Mouse (Mus musculus): ENCODE measurements around the gene Frem2. TPM values are rescaled to one million over a fixed set of nuclear protein-coding genes. Genes with fewer than 3 reads are reported as not detected.

Gene Frem2
- 1.1 and 1.2 TPM in 2 replicates for polyA plus RNA-seq (2012; rRNA removed)

- DNase-seq (ENCODE audit: extremely low spot score in 1 of 2, low spot score in 1 of 2): peak in 1 of 2 experiments; percentile 62
These were observed at the start of gene Frem2 for GRCm38 (mm10) chr3:53656878-53657561. Gene Frem2, minus strand, starts transcription at chr3:53657355.

GRCm38 (mm10) chr3:53705992-53706495 lies 48.9 kb upstream of the Frem2 start:
- no peak for DNase-seq (ENCODE audit: extremely low spot score in 1 of 2, low spot score in 1 of 2)

DNA sequence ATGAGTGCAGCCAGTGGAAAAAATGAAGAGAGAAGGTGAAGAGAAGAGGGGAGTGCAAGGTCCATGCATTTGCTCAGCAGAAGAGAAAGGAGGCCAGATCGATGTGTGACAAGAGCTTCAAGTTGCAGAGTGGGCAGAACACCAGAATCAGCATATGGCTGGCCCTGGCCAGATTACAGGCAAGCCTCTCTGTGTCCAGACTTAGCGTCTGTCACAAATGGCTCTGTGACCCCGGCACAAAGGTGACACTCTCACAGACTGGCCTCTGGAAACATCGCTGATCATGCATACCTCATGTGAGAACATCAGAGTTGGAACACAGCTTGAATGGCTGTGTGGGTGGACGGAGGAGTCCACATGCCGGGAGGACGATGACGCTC lies 46.0 kb upstream of the Frem2 start:
- DNase-seq (ENCODE audit: extremely low spot score in 1 of 2, low spot score in 1 of 2): no peak

DNA sequence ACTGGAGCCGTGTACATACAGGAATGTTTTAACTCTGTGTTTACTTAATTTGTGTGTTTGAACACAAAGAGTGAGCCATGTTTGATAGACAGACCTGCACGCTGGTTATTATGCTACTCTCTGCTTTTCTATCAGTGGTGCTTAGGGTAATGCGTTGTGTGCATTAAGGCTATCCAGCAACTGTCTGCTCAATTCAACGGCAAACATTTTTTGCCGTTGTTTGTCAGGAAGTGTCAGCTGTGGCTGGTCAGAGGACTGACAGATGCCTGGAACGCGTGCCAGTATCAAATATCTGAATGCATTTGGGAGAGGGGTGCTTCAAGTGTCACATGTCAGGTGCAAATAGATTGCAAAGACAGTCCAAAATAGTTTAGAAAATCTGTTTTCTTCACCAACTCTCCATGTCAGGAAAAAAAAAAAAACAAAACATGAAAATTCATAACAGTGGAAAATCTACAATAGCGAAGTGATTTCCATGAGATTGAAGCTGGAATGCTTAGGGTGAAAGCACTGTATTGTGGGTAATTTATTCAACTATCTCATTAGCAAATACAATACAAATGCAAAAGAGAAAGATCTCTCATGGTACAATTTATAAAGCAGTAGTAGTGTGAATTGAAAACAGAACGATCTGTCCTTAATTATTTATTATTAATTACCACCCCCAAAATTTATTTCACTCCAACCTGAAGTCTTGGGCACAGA lies 45.4 kb upstream of the Frem2 start:
- DNase-seq (ENCODE audit: extremely low spot score in 1 of 2, low spot score in 1 of 2): no peak

- DNase-seq (ENCODE audit: extremely low spot score in 1 of 2, low spot score in 1 of 2): no peak
These were observed 44.8 kb upstream of the Frem2 start for GRCm38 (mm10) chr3:53701940-53702339.

- DNase-seq (ENCODE audit: extremely low spot score in 1 of 2, low spot score in 1 of 2): no peak
These were observed 30.6 kb upstream of the Frem2 start for GRCm38 (mm10) chr3:53687776-53688175.

DNA sequence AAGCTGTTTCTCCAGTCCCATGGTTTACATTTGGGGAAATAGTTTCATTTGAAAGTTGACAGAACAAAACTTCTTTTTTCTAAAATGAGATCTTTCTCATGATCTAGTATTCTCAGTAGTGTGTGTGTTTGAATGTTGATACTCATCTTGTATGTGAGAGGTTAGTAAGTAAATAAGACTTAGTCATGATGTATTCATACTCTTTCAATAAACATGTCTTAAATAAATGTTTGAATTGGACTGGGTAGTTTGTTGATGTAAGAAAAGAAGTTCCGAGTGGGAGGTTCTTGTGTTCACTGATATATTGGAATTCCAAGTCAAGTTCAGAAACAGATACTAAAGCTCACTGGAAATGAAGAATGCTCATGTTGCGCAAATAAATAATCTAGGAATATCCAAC lies 25.1 kb upstream of the Frem2 start:
- no peak for DNase-seq (ENCODE audit: extremely low spot score in 1 of 2, low spot score in 1 of 2)

DNA sequence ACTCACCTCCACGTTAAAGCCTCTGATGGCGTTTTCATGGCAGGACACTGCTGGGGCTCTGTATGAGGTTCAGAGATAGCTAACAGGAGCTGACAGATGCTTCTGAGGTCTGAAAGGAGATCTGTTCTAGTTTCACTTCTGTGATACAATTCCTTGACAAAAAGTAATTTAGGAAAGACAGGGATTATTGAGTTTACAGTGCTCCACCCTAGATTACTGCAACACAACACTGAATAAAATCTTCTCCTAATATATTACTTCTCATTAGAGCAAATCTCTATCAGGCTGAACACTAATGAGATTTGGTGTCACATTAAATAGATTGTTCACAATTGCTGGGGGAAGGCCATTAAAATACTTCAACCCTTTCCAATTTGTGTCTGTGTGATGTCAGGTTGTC lies 23.7 kb upstream of the Frem2 start:
- DNase-seq (ENCODE audit: extremely low spot score in 1 of 2, low spot score in 1 of 2): no peak

DNA sequence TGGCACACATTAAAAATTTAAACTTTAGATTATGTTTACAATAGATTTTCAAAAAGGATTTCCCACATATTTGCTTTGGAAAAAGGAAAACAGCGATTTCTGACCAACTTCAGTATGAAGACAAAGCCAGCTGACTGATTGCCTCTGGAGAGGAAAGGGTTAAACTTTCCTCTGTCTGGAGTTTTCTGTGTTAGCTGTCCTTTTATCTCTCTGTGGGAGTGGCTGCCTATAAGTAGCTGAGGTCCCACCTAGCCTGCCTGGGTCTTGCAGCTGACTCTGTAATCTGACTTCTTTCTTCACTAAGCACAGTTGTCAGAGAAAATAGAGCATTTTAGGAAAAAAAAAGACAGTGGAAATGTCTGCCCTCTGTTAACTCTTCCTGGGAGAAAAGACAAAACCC lies 17.1 kb upstream of the Frem2 start:
- no peak for DNase-seq (ENCODE audit: extremely low spot score in 1 of 2, low spot score in 1 of 2)

DNA sequence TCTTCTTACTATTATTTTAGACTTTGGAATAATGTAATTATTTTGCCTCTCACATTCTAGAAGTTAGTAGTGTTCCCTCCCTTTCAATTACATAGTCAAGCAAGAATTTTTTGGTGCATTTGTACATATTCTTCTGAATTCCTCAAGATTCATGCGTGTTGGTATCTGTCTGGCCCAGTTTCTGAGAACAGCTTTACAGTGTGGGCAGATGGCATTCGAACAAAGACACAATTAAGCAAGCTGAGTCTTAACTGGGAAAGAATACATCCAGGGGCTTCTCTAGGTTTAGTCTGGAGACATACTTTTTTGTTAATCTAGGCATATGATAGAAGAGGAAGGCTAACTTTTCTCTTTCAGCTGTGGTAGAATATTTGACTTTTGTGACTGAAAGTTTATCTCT lies 12.6 kb upstream of the Frem2 start:
- peak in 1 of 2 experiments; percentile 42 for DNase-seq (ENCODE audit: extremely low spot score in 1 of 2, low spot score in 1 of 2)

- peak in 1 of 2 experiments; percentile 35 for DNase-seq (ENCODE audit: extremely low spot score in 1 of 2, low spot score in 1 of 2)
These were observed 784 bp upstream of the Frem2 start for GRCm38 (mm10) chr3:53657744-53658534.

DNA sequence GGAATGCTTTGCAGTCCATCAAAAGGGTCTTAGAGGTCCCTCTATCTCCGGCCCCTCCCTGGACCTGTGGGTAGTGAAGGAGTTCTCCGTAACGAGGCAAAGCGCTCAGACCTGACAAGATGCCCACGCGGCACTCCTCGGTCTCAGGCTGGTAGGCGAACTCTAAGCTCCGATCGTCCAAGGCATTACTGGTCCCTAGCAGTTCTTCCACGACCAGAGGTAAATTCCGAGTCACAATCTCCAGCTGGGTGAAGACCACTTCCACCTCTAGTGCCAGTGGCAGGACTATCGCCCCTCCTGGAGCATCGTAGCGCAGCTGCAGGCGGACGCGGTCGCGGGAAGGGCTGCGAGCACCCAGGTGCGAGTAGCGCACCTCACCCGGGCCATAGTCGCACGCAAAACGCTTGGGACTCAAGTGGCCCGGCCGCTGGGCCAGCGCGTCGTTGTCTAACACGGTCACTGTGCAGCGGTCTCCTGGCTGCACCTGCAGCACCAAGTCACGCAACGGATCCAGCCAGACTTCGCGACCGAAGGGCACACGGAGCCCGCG lies 752 bp downstream of the Frem2 start:
- DNase-seq (ENCODE audit: extremely low spot score in 1 of 2, low spot score in 1 of 2): no peak

DNA sequence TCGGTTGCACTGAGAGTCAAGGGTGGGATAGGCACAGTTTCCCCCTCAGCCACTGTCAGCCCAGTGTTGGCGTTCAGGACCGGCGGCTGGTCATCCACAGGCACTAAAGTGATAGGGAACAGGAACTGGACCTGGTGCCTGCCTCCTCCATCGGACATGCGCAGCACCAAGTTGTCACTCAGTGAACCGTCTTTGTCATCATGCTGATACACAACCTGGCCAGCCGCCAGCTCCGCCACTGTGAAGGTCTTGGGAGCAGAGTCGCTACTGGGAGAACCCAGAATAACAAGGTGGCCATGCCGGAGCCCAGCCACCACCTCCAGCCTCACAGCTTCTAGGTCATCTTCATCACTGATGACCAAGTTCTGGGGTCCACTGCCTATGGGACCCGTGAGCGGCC lies 1.8 kb downstream of the Frem2 start:
- DNase-seq (ENCODE audit: extremely low spot score in 1 of 2, low spot score in 1 of 2): no peak

DNA sequence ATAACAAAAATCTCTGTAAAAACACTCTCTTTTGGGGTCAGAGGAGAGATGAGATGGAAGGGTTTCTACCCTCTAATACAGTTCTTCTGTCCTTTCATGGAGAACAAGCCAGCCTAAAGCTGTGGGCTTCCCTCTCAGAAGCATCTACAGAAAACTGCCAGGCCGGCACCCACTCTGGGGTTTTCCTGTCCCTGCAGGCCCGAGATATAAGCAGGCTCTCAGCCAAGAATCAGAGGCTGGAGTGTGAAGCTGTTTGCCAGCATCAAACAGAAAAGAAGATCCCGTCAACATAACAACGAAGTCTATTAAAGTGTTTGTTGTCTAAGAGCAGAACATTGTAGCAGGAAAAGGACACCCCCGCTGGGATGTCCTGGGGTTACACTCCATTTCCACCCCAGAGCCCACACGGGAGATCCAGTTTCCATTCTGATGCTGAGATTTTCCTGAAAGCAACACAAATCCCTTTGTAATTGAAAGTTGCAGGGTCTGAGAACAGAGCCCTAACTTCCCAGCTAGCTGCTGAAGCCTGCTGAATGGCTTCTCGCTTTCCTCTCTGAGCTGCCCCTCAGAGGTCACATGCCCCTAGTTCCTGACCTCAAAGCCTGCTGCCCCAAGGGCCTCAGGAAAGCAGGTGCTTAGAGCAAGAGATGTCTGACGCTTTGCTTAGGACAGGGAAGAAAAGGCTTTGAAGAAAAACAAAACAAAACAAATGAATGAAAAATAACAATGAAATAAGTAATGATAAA lies 7.0 kb downstream of the Frem2 start:
- DNase-seq (ENCODE audit: extremely low spot score in 1 of 2, low spot score in 1 of 2): peak in 1 of 2 experiments; percentile 17

DNA sequence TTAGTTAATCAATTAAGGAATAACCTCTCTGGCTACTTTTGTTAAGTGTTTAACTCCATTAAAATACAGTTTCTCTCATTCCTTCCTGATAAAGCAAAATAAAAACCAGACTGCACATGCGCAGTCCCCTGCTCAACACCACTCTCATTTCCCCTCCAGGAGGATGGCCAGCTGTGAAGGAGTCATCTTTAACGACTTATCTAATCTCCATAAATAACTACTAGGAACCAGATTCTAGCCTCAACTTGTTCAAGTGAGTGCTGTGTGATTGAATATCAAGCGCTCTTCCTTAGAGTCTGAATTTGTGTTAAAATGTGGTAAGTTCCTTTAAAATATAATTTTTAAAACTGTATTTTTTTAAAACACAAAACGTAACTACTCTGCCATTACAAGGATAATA lies 7.7 kb downstream of the Frem2 start:
- DNase-seq (ENCODE audit: extremely low spot score in 1 of 2, low spot score in 1 of 2): no peak

GRCm38 (mm10) chr3:53648902-53649301 lies 8.3 kb downstream of the Frem2 start:
- DNase-seq (ENCODE audit: extremely low spot score in 1 of 2, low spot score in 1 of 2): no peak

DNA sequence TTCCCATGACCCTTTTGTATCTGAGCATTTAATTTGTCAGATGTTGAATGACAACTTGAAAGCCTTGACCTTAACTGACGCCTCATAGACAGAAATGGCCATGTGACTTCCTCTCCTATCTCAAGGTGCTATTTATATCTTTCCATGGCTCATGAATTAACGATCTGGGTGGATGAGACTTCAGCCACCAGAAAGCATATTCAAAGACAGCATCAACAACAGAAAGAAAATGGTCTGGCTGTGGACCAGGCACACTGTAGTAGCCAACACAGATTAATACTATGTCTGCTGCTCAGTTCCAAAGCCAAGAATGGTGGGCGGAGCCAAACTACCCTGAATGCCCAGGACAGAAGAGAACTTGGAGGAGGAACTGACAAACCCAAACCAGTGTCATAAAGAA lies 21.2 kb downstream of the Frem2 start:
- no peak for DNase-seq (ENCODE audit: extremely low spot score in 1 of 2, low spot score in 1 of 2)

DNA sequence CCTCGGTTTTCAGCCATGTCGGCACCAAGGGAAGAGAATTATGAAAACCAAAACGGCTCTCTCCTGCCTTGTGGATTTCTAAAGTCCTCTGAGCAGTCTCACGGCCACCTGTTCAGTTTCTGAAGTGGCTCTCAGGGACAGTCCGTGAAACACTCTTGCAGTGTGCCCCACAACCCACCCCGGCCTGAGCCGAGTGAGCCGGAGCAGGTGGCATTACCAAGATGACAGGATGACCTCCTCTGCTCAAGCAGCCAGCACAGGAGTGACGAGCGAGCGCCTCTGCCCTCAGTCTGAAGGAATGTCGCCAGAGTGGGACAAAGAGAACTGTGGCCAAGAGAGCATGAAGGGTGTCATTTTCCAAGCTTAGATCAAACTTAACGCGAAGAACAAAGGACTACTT lies 26.0 kb downstream of the Frem2 start:
- no peak for DNase-seq (ENCODE audit: extremely low spot score in 1 of 2, low spot score in 1 of 2)

GRCm38 (mm10) chr3:53630630-53631029 lies 26.5 kb downstream of the Frem2 start:
- DNase-seq (ENCODE audit: extremely low spot score in 1 of 2, low spot score in 1 of 2): no peak

GRCm38 (mm10) chr3:53629966-53630365 lies 27.2 kb downstream of the Frem2 start:
- peak in 1 of 2 experiments; percentile 23 for DNase-seq (ENCODE audit: extremely low spot score in 1 of 2, low spot score in 1 of 2)

Data from frontal cortex, adult 2 months (tissue).